Mouse (Mus musculus) c-Kit-positive CD71-negative TER-119-negative erythroid progenitor cells, embryonic 14.5 days (primary cell): ENCODE measurements around the gene Gm10277.
"Not testable (repeated sequence)": the region's sequence is repeated elsewhere in the genome, so short reads cannot be mapped to it uniquely, and the experiment has no call there.

Experiments
- DNase-seq: peaks from one replicate; pipeline ENCODE4 v3.0.0-alpha.2; 2013; ENCODE audit warnings: low read depth

The Gm10277 gene

DNA sequence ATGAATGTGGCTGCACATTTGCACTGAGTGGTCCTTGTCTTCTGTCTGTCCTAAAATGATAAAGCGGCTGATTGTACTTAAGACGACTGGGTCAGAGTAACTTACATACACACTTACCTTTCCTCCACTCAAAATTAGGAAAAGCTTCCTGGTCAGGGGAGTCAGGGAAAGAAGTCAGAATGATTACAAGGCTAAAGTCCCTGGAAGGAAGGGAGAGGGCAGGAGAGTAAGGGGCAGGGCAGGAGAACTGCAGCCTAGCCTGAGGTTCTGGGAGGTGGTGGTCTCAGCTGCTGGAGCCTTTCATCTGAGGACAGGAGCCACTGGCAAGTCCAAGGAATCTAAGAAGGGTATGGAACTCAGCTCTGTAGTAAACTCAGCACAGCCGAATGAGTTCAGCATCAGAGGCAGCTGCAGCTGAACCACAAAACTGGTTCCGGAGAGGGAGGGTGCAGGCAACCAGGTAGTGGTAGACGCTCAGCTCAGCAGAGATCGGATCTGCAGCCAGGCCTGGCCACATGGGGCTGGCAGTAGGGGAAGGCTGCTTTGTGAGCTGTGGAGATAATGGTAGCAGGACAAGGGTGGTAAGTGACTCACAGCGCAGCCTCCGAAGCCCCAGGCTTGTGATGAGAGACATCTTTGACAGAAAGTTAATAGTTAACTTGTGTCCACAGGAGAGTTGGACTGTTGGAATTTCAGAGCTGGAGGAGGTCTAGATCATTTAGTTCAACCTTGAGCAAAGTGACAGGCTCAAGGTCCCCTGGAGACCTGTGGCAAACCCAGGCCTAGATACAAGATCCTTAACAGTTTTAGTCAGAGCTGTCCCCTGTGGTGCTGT, 15.5 kb downstream of the Gm10277 start:
- no peak for DNase-seq

DNA sequence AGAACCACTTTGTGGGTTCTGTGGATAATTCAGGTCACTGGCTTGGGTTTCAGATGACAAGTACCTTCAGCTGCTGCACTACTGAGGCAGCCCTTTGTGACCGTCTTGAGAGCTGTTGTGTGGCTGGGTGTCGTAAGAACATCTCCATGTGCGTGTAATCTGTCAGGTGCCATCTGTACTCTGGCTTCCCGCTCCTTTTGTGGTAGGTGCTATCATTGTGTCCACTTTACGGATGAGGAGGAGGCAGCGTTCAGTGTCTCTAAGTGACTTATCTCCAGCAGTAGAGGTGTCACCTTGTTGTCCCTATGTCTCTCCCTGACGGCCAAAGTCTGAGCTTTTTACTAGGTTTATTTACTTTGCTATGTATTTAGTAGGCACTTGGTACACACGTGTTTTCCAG, 17.2 kb downstream of the Gm10277 start:
- DNase-seq = no peak

DNA sequence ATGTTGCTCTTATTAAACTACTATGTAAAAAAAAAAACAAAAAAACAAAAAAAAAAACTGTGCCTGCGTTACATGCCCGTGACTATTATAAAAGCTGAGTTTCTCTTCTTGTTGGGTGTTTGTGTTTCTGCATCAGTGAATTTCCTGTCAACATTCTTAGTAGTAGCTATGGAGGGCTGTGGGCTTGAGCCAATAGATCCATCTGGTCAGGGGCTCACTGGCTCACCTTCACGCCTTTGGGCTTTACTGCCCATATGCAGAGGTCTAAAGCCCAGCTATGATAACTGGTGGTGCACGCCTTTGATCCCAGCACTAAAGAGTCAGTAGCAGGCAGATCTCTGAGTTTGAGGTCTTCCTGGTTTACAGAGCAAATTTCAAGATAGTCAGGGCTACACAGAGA, 18.1 kb downstream of the Gm10277 start:
- DNase-seq = no peak

- no peak for DNase-seq
Observed at GRCm38 (mm10) chr11:77766351-77767001, 21.1 kb downstream of the Gm10277 start.

DNA sequence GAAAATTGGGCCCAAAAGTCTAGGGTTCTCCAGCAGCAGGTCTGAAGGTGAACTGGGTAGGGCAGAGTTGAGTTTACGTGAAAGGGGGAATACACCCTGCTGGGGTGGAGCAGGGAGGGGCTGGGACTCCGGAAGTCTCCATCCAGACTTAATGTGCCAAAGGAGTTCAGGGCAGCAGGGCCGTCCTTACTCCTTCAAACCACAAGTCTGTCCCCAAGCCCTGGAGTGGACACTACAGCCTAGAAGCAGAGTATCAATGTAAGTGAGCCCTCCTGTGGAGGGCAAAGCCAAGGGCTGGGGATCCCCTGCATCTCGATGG, 22.1 kb downstream of the Gm10277 start:
- no peak for DNase-seq

- no peak for DNase-seq
Observed at GRCm38 (mm10) chr11:77764694-77765458, 22.7 kb downstream of the Gm10277 start.

- DNase-seq = no peak
Observed at GRCm38 (mm10) chr11:77763673-77764340, 23.7 kb downstream of the Gm10277 start.

DNA sequence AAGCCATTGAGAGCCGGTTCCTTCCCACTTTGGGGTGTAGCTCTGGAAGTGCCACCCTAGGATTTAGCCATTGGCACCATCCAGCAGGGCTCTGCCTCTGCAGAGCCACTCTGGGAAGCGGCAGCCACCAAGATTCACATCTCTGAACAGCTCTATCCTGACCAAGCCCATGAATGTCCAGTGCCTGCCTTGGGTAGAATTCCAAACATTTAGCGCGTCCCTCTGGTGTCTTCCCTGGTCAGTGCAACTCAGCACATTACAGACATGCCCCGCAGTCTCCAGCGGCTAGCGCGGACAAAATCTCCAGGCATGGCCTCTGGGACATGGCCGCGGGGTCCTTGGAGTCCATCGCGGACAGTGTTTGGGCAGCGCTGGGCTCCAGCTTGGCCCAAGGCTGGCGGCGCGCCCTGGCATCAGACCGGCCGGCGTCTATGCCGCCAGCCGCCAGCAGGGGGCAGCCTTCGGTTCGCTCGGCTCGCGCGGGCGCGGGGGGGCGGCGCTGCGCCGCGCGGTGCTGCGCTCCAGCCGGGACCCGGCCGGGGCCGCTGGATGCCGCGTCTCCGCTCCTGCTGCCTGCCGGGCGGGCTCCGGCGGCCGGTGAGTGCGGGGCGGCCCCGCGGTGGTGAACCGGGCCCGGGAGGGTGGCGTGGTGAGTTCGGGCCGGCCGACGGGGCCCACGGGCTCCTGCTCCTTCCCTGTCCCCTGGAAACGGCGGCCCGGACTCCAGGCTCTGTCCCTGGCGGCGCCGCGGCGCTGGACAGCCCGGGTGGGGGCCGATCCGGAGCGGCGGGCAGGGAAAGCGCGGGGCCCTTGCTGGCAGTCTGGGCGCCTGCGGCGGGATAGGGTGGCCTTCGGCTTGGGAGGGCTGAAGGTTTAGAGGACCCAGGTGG, 24.5 kb downstream of the Gm10277 start, which contains the start of gene Myo18a:
TSS of gene Myo18a (plus strand) at position 464 of the 890 bp plus-strand sequence.
- peak; percentile 58 for DNase-seq

DNA sequence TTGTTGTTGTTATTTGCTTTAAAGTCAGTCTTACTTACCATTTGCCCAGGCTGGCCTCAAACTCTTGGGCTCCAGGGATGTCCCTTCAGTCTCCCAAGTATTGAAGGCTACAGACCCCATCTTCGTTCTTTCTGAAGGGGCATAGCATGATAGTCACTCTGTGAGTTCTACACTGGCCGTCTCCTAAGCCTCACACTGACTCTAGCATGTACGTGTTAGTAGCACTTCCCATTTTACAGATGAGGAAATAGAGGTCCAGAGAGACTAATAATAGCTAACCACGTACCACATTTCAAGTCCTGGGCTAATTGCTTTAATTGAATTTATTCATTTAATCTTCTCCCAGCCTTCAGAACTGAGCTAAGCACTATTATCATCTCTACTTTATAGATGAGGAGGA, 27.5 kb downstream of the Gm10277 start:
- DNase-seq = no peak

- no peak for DNase-seq
Observed at GRCm38 (mm10) chr11:77753469-77753868, 34.1 kb downstream of the Gm10277 start.

GRCm38 (mm10) chr11:77752525-77752924, 35.0 kb downstream of the Gm10277 start:
- no peak for DNase-seq

DNA sequence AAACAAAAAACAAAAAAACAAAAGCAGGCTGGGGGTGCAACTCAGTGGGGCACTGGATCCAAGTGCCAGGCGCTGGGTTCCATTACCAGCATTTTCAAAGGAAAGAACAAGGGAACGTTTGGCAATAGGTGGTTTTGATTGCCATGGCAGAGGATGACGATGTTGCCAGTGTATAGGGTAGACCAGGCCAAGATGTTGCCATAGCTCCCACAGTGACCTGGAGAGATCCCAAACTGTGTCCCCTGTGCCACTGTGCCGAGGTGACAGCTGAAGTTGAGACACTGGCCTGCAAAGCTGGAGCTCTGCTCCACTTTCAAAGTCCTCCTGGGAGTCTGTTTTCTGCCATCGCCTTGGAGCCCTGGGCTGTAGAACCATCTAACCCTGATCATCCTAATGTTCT, 38.6 kb downstream of the Gm10277 start:
- no peak for DNase-seq

DNA sequence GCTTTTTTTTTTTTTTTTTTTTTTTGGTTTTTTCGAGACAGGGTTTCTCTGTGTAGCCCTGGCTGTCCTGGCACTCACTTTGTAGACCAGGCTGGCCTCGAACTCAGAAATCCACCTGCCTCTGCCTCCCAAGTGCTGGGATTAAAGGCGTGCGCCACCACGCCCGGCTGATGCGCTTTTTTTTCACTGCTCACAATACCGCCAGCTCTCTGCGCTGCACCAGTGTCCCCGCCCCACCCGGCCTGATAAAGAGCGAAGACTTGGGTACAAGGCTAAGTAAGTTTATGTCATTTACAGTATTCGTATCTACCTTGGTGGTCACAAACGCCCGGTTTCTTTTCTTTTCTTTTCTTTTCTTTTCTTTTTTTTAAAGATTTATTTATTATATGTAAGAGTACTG, 40.4 kb downstream of the Gm10277 start:
- DNase-seq = not testable (repeated sequence)

DNA sequence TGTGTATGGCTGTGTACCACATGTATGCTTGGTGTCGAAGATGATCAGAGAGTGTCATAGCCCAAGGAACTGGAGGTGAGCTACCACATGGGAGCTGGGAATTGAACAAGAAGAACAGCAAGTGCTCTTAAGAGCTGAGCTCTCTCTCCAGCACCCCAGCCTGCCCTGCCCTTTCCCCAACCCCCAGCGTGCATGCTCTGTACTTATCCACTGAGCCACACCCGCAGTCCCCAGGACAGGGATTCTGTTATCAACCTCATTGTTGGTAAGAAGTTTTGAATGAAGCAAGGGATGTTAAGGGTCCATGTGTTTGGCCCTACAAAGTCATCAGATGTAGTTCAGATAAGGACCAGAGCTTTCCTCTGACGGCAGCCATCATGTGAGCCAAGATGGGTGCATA, 40.9 kb downstream of the Gm10277 start:
- DNase-seq = no peak

DNA sequence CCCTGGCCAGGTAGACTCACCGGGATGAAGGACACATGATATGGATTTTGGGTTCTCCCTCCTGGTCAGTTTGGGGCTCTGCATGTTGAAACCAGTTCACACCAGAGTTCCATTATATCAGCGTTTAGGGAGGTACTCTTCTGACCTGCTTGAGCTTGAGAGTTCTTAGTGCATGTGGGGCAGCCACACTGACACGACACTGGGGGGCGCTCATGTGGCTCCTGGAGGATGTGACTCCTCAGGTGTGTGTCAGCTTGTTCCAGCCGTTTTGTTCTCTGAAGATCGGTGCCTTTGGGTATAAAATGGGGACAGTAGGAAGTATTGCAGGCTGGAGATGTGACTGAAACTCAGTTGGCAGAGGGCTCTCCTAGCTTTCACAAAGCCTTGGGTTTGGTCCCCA, 43.6 kb downstream of the Gm10277 start:
- no peak for DNase-seq

GRCm38 (mm10) chr11:77738555-77738954, 49.0 kb downstream of the Gm10277 start:
- no peak for DNase-seq

GRCm38 (mm10) chr11:77737289-77737688, 50.3 kb downstream of the Gm10277 start:
- peak; percentile 42 for DNase-seq
